ENCODE assay signal across 15 mouse cellular contexts in the genomic region with DNA sequence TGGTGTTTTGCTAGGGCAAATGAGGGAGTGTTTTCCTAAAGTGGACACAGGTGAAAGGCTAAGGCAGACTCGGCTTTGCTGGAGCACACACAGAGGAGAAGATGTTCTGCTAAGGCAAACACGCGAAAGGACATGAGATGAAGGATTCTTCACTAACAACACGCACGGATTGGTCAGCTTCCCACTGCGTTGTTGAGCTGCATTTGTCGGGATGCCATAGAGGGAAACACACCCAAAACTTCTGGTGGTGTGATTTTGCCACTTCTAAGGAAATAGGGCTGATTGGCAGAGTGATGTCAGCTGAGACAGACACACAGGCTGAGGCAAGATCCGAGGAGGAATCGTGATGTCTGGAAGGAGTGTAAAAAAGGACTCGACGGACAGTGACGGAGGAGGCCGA.
"Had no signal": no experiment of that assay in that cellular context is flagged by ENCODE, and none has a peak within 500 bp of the region (broad histone marks: within the 10 kb centered on the region; RNA-seq: fewer than 3 reads in every experiment).

No protein-coding gene starts in this region.

- ATAC-seq: lung, postnatal 0 days had no signal

- H3K4me2 ChIP-seq: limb, embryonic 15.5 days; liver, embryonic 13.5 days; neural tube, embryonic 15.5 days had no signal

- H3K27me3 ChIP-seq: liver, embryonic 13.5 days had no signal

- H3K9ac ChIP-seq: limb, embryonic 15.5 days; liver, embryonic 13.5 days; neural tube, embryonic 15.5 days had no signal

- H3K9me3 ChIP-seq: limb, embryonic 15.5 days; liver, embryonic 13.5 days; midbrain, embryonic 10.5 days; neural tube, embryonic 15.5 days had no signal

- H3K27ac ChIP-seq: left cerebral cortex, adult 2 months; limb, embryonic 15.5 days; liver, embryonic 13.5 days; midbrain, embryonic 10.5 days; neural tube, embryonic 15.5 days had no signal

- H3K36me3 ChIP-seq: limb, embryonic 15.5 days; midbrain, embryonic 10.5 days; neural tube, embryonic 15.5 days had no signal

- DNase-seq: kidney, adult 11 months; kidney, postnatal 14 days; liver, embryonic 13.5 days; lung, adult 18-20 months; lung, postnatal 36 days; midbrain, embryonic 14.5 days; spleen, adult 18-20 months; thymus, adult 2 months; thymus, postnatal 25 days had no signal

- H3K4me3 ChIP-seq: left cerebral cortex, adult 2 months; limb, embryonic 15.5 days; liver, embryonic 13.5 days; midbrain, embryonic 10.5 days; myocyte; neural tube, embryonic 15.5 days had no signal
